Mouse (Mus musculus) ovary, postnatal 14 days (tissue): ENCODE measurements at regions not wholly inside any gene's neighbourhood (a gene's known extent, or its start where the extent isn't known, plus 50 kb on each side); places are given as distances from the start of the nearest gene placed in this dataset.
"Not testable (repeated sequence)": the region's sequence is repeated elsewhere in the genome, so short reads cannot be mapped to it uniquely, and the experiment has no call there.

ENCODE experiments used
- DNase-seq: peaks from one replicate; pipeline ENCODE4 v3.0.0; 2022; ENCODE audit warnings: low spot score

- DNase-seq: peak; percentile 41
Measured at GRCm38 (mm10) chr1:35869381-35870143, 198.6 kb upstream of the Hs6st1 start.

- DNase-seq: no peak
Measured at GRCm38 (mm10) chr1:35870144-35870827, 197.9 kb upstream of the Hs6st1 start.

GRCm38 (mm10) chr1:35873038-35873437 lies 195.2 kb upstream of the Hs6st1 start:
- no peak for DNase-seq

GRCm38 (mm10) chr1:35875210-35875811 lies 192.9 kb upstream of the Hs6st1 start:
- DNase-seq: peak; percentile 18

- no peak for DNase-seq
Measured at GRCm38 (mm10) chr1:35878426-35878825, 189.8 kb upstream of the Hs6st1 start.

GRCm38 (mm10) chr1:35879388-35880093 lies 188.7 kb upstream of the Hs6st1 start:
- DNase-seq: no peak

- no peak for DNase-seq
Measured at GRCm38 (mm10) chr1:35880562-35881265, 187.5 kb upstream of the Hs6st1 start.

GRCm38 (mm10) chr1:35881521-35881920 lies 186.7 kb upstream of the Hs6st1 start:
- no peak for DNase-seq

GRCm38 (mm10) chr1:35882101-35882500 lies 186.1 kb upstream of the Hs6st1 start:
- no peak for DNase-seq

- DNase-seq: no peak
Measured at GRCm38 (mm10) chr1:35889731-35890499, 178.3 kb upstream of the Hs6st1 start.

- DNase-seq: no peak
Measured at GRCm38 (mm10) chr1:35890500-35890900, 177.7 kb upstream of the Hs6st1 start.

GRCm38 (mm10) chr1:35899536-35899935 lies 168.7 kb upstream of the Hs6st1 start:
- DNase-seq: no peak

- DNase-seq: no peak
Measured at GRCm38 (mm10) chr1:35904001-35904547, 164.1 kb upstream of the Hs6st1 start.

- no peak for DNase-seq
Measured at GRCm38 (mm10) chr1:35913551-35913950, 154.6 kb upstream of the Hs6st1 start.

- not testable (repeated sequence) for DNase-seq
Measured at GRCm38 (mm10) chr1:35914175-35914574, 154.0 kb upstream of the Hs6st1 start.

GRCm38 (mm10) chr1:35915526-35915925 lies 152.7 kb upstream of the Hs6st1 start:
- no peak for DNase-seq

- DNase-seq: no peak
Measured at GRCm38 (mm10) chr1:35919840-35920734, 148.1 kb upstream of the Hs6st1 start.

GRCm38 (mm10) chr1:35924796-35925195 lies 143.4 kb upstream of the Hs6st1 start:
- no peak for DNase-seq

GRCm38 (mm10) chr1:35925301-35925700 lies 142.9 kb upstream of the Hs6st1 start:
- no peak for DNase-seq
